Mouse (Mus musculus) urinary bladder, postnatal 4 days (tissue): ENCODE results near the gene Gpr34.

Experiments used
- DNase-seq, 2 experiments: peaks; one replicate each; pipeline ENCODE4 v3.0.0; 2021 to 2022; ENCODE audit warnings: low spot score in 2 of 2

Gpr34 gene

DNA sequence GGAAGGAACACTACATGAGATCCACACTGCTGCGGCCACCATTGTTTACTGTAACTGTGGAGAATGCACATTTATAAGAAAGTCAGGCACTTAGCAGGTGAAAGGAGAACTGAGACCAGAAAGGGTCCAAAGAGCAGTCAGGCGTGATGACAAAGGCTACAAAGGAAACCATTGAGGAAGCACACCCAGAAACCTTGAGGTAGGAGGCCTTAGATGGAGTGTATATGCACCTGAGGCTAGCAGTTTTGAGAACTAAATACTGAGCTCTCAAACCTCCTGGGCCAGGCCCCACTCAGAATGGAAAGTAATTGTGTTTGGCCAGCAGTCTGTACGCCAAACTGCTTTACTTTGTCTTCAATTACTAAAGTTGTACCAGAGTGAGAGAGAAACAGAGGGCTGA, 38.5 kb downstream of the Gpr34 start:
- DNase-seq = no peak

DNA sequence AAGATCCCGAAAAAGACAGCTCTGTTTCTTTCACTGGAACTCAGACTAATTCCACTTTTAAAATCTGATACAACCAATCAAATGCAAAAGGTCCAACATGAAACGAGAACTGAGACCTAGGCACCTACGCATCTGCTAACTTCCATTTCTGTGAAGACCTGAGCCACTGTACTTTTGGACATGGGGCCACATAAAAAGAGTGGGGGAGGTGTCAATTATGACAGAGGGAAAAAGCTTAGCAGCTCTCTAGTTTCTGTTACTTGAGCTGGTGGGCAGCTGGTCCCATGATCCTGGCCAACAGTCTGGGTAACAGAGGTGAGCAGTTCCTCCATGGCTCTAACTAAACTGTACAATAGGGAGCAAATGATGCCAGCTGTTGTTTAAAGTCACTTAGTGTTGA, 41.1 kb downstream of the Gpr34 start:
- DNase-seq = no peak

- DNase-seq = no peak
Observed at GRCm38 (mm10) chrX:13681748-13682147, 49.9 kb downstream of the Gpr34 start.

DNA sequence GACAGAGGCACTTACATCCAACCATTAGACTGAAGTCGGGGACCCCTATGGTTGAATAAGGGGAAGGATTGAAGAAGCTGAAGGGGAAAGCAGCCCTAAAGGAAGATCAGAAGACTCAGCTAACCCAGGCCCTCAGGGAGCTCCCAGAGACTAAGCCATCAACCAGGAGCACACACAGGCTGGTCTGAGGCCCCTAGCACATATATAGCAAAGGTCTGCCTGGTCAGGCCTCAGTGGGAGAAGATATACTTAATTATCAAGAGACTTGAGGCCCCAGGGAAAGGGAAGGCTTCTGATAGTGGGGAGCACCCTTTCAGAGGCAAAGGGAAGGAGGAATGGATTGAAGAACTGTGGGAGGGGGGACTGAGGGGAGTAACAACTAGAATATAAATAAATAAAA, 54.7 kb downstream of the Gpr34 start:
- DNase-seq = no peak

GRCm38 (mm10) chrX:13688356-13688755, 56.5 kb downstream of the Gpr34 start:
- no peak for DNase-seq
